Comparison of ENCODE assay signal across 16 mouse cellular contexts in the genomic region with DNA sequence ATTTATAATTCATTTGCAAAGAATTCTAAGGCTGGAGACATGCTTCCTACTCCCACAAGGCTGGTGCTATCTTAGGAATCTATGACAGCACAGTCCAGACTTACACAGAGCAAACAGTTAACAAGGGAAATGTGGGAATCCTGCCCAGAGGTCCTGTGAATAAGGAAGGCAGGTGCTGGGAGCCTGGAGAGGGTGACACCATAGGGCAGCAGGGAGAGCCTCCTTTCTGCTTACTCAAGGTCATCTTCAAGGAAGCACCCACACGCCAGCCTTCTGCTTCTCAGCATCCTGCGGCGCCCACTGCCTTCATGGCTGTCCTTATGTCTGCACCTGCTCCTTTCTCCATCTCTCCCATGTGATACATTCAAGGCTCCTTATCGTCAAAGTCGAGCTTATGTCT. TPM values are rescaled to one million over a fixed set of nuclear protein-coding genes. Genes with fewer than 3 reads are reported as not detected.
DNase-seq lines count a peak whose midpoint lies in the region; TF ChIP-seq lines count a peak whose summit lies in the region.
"Had no signal": no experiment of that assay in that cellular context is flagged by ENCODE, and none has a peak within 500 bp of the region (broad histone marks: within the 10 kb centered on the region; RNA-seq: fewer than 3 reads in every experiment).

No protein-coding gene starts in this region.

- no peak for TF ChIP-seq POLR2A in cortical plate, adult 2 months (IDR thresholded peaks at IDR 0.05; ENCODE audit: extremely low read depth, insufficient read depth, low read length)

- no peaks in the 10 kb centered on the region for H3K9me3 ChIP-seq in heart, embryonic 10.5 days
- H3K9me3 ChIP-seq: heart, embryonic 15.5 days; limb, embryonic 10.5 days had no signal

- intact Hi-C loops in left cerebral cortex, postnatal 14 days (cut with DNase I), result no loop called here

- peaks cover 73% of the 10 kb centered on the region for H3K36me3 ChIP-seq in heart, embryonic 10.5 days

- WGBS in heart, embryonic 10.5 days, result 91% methylated on average over 5 of the region's 5 CpGs

- H3K4me1 ChIP-seq in cortical plate, adult 2 months (ENCODE audit: control insufficient read depth, insufficient read depth, low read length), result peaks cover 4% of the 10 kb centered on the region
- no peaks in the 10 kb centered on the region for H3K4me1 ChIP-seq in heart, embryonic 10.5 days
- H3K4me1 ChIP-seq: heart, embryonic 15.5 days; limb, embryonic 10.5 days had no signal

- no peak for TF ChIP-seq CTCF in cortical plate, adult 2 months (IDR thresholded peaks at IDR 0.05; ENCODE audit: extremely low read depth, insufficient read depth, low read length)

- H3K4me3 ChIP-seq in cortical plate, adult 2 months (ENCODE audit: insufficient read depth, low read length), result no peak overlapping the region
- H3K4me3 ChIP-seq in heart, embryonic 10.5 days, result no peak overlapping the region
- H3K4me3 ChIP-seq: heart, embryonic 15.5 days; limb, embryonic 10.5 days had no signal

- no peaks in the 10 kb centered on the region for H3K27me3 ChIP-seq in heart, embryonic 10.5 days (ENCODE audit: insufficient read depth, poor library complexity, severe bottlenecking)
- H3K27me3 ChIP-seq: heart, embryonic 15.5 days had no signal

- DNase-seq in left cerebral cortex, adult 18-20 months (ENCODE audit: low spot score in 2 of 2), result peak; percentile 23 to 48
- DNase-seq in left cerebral cortex, adult 11 months (ENCODE audit: low spot score), result no peak
- peak; percentile 34 to 54 for DNase-seq in left cerebral cortex, postnatal 14 days (ENCODE audit: low spot score in 2 of 2)
- DNase-seq in telencephalon, adult 2 months (ENCODE audit: low read depth, low spot score), result peak; percentile 75
- no peak for DNase-seq in urinary bladder, adult 18-20 months (ENCODE audit: low spot score in 2 of 2)
- DNase-seq in heart, embryonic 10.5 days (ENCODE audit: low spot score), result no peak
- DNase-seq: B cell, adult 2 months; cerebellum, adult 8-10 months; heart, adult 18-20 months; kidney, postnatal 4 days; liver, postnatal 0 days; lung, postnatal 14 days; thymus, postnatal 36 days had no signal

- peak overlapping the region; percentile 45 for H3K27ac ChIP-seq in cortical plate, adult 2 months (ENCODE audit: insufficient read depth, low read length)
- no peak overlapping the region for H3K27ac ChIP-seq in heart, embryonic 10.5 days
- H3K27ac ChIP-seq: heart, embryonic 15.5 days; limb, embryonic 10.5 days had no signal

RNA-seq across cellular contexts. Expression of a gene that starts 19.0 kb away (rescaled TPM):
- total RNA-seq in left cerebral cortex, adult 18-20 months (2021), result 10 to 100 TPM; 11.9 to 15.2 TPM
- 17.8 and 19.3 TPM in 2 replicates for polyA plus RNA-seq in cortical plate, adult 2 months (2012; rRNA removed)
- total RNA-seq in left cerebral cortex, postnatal 14 days (2021), result 10 to 100 TPM; 17.4 to 17.5 TPM
- polyA plus RNA-seq in heart, embryonic 10.5 days (2016; fragmentation: Nextera tagmentation; extraction: Ambion mirVana), result 31.9 and 38.3 TPM in 2 replicates

RNA-seq across cellular contexts. Expression of a gene that starts 23.0 kb away (rescaled TPM):
- 10 to 100 TPM; 20.8 to 23.4 TPM for total RNA-seq in left cerebral cortex, adult 18-20 months (2021)
- 15.4 and 16.3 TPM in 2 replicates for polyA plus RNA-seq in cortical plate, adult 2 months (2012; rRNA removed)
- total RNA-seq in left cerebral cortex, postnatal 14 days (2021), result 10 to 100 TPM; 22.9 to 23.5 TPM
- polyA plus RNA-seq in heart, embryonic 10.5 days (2016; fragmentation: Nextera tagmentation; extraction: Ambion mirVana), result 31.6 and 33.2 TPM in 2 replicates

Comparison
In these comparisons a context has a peak if more than half of its experiments do, and no peak if none do; other contexts are left out.
1. DNase-seq: peak in left cerebral cortex, adult 18-20 months (2 of 2), left cerebral cortex, postnatal 14 days (2 of 2) and telencephalon, adult 2 months (single experiment); none in left cerebral cortex, adult 11 months (single experiment), urinary bladder, adult 18-20 months (0 of 2) and heart, embryonic 10.5 days (single experiment).